Mouse (Mus musculus) ovary, postnatal 14 days (tissue): ENCODE measurements at regions not wholly inside any gene's neighbourhood (a gene's known extent, or its start where the extent isn't known, plus 50 kb on each side); places are given as distances from the start of the nearest gene placed in this dataset.

ENCODE experiments used
- DNase-seq: peaks from one replicate; pipeline ENCODE4 v3.0.0; 2022; ENCODE audit warnings: low spot score

DNA sequence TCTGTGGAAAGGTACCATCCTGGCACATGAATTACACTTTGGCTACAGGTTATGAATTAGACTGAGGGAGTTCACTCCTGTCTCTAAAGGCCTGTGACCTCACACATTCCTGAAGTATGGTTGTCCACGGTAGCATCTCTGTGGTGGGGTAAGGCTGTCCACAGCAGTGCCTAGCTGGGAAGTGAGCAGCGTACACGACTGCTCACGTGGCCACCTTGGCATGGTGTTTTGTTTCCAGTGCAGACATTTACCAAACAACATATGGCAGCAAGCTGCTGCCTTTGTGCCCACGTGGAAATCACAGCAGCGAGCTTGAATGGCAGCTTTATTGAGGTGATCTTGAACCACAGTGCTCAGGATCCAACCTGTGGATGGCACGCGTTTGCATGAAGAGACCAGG lies 140.7 kb upstream of the A230072I06Rik start:
- no peak for DNase-seq

DNA sequence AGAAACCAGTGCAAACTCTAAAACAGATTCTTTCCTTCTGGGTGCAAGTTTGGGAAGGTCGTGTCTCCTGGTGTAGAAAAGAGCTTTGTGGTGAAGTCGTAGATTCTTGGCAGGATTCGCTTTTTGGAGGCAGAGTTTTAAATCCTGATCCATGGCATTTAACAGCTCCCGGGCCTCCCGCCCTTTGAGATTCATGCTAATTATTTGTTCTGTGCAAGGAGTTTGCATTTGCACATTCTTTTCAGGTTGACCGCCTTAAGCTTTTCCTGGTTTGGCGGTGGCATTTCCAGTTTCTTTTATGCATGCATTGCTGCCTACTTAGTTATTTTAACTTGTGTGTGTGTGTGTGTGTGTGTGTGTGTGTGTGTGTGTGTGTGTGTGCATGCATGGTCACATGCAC lies 126.9 kb upstream of the A230072I06Rik start:
- no peak for DNase-seq

DNA sequence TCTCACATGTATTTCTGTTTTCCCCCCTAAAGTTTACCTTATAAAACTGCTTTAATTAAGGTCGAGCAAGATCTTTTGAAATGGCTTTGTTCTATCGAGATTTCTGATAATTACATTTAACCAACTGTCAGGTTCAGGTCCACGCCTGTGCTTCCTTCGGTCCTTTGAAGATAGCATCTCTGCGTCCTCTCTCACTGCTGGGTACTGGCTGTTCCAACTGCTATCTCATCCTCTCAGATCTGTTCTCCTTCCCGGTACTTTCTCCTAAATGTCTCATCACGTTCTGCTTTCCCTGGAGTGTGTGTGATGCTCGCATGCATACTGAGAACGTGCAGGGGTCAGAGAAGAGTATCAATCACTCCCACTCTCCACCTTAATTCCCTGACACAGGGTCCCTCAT lies 125.8 kb upstream of the A230072I06Rik start:
- no peak for DNase-seq

DNA sequence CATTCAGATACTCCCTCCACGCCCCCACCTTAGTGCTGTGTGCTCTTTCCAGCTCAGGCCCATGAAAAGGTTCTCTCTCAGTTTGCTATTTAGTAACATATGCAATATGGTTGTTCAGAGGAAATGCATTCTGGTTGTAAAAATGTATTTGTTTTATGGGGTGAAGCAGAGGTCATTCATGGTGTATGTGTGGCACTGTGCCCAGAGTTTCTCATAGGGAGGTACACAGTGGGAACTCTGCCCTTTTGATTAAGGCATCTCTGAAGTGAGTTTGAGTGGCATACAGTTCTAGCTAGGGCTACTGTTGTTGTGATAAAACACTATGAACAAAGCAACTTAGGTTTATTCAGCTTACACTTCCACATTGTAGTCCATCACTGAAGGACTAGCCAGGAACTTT lies 121.7 kb upstream of the A230072I06Rik start:
- no peak for DNase-seq

DNA sequence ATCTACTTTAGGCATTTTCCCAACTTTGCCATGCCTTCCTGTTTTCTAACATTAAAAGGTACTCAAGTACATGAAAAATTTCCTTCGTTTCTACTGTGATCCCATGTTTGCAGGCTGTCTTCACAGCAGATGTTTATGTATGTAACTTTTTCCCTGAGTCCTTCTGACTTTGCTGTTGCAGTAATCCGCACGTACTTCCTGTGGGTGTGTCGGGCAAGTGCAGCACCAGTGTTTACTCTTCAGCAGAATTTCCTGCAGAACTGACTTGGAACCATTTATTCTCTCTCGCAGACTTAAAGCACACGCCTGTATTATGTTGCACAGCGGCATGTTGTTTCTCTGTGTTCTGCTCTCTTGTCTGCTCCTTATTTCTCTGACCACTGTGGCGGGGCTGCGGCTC lies 120.4 kb upstream of the A230072I06Rik start:
- no peak for DNase-seq

DNA sequence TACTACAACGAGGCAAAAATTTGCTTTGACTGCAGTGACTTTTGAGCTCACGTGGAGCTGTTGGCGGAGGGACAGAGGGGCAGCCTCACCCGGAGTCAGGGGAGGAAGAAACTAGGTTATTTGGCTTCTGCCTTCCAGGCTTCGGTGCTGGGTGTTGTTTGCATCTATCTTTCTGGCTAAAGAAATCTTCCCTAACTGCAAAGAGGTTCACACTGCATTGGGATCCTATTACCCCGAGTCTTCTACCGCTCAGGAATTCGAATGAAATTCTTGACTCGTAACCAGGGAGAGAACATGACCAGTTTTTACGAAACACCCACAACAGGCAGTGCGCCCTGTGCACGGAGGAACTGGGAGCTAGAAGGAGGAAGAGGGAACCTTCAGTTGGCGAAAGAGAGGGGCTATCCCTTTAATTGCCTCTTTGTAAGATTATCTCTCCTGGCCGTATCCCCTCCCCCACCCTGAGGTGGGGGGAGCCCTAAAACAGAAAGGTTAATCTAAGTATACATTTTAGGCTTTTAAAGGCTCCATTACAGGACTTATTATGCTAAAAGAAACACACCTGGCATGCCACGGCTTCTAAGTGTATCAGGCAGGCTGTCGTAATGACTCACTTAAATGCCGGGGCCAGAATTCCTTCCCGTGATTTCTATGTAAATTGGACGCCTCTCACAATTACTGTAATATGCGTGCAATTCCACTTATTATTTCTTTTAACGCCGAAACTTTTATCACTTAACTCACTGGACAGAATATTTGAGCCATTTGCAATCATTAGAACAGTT lies 115.5 kb upstream of the A230072I06Rik start:
- DNase-seq, result no peak

DNA sequence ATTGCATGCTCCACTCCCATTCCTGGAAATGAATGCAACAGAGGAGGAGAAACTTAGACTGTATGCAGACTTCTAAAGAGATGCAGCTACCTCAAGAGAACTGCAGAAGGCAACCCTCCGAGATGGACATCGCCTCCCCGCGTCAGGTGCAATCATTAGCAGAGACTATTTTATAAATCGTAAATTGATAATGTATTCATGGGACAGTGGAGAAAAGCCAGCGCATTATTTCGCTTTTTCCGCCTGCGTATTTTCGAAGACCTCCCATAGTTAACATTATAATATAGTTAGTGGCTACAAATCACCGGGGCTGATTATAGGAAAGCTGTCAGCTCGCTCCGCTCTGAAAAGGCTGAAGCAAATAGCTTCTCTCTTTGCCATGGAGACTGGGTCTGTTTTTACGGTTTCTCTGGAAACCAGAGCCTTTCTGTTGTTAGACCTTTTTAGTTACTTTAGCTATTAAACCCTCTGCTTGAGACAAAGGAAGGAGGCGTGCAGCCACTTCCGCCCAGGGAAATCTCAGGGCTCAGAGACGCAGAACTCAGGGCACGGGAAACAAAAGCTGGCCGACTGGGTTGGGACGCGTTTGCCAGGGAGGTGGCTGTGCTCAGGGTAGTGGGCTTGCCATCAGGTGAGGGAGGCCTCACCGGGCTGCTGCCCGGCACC lies 113.0 kb upstream of the A230072I06Rik start:
- DNase-seq, result no peak

DNA sequence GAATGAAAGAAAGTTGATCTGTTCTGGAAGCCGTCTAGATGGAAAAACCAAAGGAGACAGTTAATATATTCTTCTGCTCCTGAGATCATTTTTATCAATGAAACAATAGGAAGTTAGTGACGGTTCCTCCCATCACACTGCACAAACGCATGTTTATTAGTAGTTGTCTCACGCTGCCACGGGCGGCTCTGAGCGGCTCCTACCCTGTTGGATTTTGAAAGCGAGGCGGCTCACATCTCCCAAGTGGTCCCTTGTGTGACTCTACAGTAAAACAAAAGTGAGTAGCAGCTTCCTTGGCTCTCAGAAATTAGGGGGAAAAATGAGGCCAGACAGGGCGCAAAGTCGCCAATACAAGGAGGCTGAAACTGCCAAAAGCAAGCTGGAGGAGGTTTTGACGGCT lies 106.8 kb upstream of the A230072I06Rik start:
- DNase-seq, result no peak

DNA sequence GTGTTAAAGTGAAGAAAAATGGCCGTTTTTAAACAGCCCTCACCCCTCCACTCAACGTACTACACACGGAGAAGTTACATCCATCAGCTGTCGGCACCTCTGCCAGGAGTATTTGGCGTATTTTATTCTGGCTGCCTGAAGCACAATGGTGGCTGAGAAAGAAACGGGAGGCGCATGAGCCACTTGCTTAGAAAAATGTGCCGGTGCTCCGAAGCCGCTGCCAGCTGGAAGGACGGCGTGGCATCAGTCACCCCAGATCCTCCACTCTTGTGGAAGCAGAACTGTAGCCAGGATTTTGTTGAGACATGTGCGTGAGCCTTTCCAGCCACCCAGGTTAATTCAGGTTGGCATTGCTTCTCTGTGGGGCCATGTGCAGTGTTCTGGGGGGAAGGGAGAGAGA lies 103.1 kb upstream of the A230072I06Rik start:
- DNase-seq, result no peak

DNA sequence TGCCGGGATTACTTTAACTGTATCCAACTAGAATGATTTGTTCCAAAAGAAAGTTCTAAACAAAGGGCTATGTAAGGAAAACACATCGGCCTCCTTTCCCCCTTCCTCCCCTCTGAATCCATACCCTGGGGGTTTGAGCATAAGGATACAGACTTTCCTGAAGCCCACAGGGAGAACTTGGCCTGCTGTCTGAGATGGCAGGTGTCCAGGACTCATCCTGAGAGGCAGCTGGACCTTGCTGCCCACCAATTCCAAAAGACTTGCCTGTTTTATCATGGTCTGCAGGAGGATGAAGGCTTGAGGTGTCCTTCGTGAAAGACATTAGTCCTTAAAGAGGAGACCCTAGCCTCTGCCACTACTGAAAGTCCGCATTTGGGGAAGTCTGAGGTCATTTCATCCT lies 94.0 kb upstream of the A230072I06Rik start:
- no peak for DNase-seq

DNA sequence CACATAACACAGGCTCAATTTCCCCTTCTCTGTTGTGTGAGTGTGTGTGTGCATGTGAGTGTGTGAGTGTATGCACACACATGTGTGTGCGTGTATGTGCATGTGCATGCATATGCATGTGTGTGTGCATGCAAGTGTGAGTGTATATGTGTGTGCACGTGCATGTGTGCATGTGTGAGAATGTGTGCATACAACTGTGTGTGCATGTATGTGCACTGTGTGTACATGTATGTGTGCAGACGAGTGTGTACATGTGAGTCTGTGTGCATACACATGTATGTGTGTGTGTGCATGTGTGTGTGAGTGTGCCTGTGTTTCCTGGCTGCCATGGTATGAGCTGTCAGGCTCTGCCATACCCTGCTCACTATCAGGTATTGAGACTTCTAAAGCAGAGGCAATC lies 91.3 kb upstream of the A230072I06Rik start:
- DNase-seq, result no peak

DNA sequence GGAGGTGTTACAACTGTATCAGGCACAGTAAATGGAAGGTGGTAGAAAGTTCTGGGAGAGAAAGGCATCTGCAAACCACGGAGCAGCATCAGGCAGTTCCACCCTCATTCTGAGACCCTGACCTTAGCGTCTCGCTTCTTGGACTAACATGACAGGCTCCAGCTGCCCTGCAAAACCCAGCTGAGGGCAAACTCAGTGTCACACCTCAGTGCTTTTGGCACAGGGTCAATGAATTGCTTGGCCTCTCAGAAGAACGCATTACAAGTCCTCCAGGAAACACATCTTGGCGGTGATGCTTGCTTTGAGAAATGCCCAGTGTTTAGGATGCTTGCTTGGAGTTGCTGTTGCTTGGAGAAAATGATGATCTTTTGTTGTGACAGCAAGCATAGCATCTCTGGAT lies 90.2 kb upstream of the A230072I06Rik start:
- no peak for DNase-seq

DNA sequence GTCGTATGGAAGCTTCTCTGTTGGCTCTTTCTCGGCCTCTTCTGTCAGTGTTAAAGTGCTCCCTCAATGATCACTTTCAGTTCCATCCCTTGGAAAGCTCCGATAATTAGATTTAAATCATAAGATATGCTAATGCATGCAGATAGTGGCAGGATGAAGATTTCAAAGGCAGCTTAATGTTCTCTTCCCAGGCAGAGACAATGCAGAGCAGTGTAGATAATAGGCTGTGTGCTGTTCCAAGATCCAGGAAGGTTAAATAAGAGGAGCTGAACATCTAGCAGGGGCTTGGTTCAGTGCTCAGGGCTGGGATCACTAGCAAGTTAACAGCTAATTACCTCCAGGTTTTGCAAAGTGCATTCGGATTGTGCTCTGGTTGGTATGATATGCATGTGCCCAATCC lies 89.7 kb upstream of the A230072I06Rik start:
- DNase-seq, result no peak

DNA sequence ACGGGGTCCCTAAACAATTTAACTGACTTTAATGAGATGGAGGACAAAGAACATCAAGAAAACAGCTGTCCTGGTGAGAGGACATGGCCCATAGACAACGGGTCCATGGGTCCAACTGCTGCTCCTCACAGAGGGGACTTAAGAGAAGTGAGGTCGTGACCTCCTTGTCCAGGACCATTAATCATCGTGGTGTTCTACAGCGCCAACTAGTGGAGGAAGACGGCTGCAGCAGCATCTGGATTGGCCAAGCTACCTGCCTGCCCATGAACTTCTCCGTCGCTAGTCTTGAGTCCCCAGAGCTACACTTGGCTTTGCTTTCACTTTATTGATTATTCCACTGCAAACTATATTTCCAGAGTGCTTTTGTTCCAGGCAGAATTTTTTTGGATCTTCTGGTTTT lies 86.6 kb upstream of the A230072I06Rik start:
- DNase-seq, result no peak

DNA sequence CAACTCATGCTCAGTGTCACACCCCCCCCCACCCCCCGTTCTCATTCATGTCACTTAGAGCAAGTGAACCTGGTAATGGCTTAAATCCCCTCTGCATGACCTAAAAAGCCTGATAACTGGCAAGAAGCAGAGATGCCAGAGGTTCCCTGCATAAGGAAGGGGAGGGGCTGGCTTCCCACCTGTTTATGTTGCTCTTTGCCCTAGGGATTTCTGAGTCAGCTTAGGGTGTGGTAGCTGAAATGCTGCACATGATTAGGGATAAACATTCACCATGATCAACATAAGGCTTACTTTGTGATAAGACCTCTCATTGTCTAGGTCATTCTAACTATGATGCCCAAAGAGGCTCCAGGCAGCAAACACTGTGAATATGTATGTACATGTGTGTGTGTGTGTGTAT lies 72.7 kb upstream of the A230072I06Rik start:
- DNase-seq, result no peak

DNA sequence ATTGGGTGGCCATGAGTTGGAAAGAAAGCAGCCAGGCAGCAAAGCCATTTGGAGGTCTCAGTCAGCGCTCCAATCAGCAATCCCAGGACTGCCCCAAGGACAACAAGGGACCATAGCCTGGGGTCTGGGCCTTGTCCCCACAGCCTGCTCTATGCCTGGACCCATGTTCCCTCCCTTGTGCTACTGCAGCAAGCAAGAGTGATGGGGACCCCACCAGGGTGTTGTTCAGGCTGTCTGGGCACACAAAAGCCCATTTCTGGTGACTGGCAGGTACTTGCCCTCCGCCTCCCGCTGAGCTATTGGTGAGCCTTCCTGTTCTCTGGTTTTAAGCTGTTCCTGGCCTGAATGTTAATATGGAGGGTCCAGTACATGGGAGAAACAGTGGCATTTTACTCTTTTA lies 71.2 kb upstream of the A230072I06Rik start:
- no peak for DNase-seq

DNA sequence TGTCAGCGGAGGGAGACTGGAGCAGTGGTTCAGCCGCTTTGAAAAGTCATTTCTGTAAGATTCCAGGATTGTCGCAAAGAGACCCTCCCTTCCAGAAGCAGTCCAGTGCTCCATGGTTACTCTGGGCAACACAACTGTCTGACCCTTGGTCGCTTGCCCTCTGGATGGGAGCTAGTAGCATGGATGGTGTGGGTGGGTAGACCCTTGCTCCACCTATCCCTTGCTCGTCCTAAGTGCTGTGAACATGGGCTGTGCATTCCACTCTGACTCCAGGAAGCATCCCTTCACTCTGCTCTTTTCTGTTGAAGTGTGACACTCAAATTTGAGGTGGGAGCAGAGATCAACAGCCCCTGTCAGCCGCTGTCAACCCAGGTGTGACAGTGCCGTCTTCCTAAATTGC lies 64.8 kb upstream of the A230072I06Rik start:
- no peak for DNase-seq

DNA sequence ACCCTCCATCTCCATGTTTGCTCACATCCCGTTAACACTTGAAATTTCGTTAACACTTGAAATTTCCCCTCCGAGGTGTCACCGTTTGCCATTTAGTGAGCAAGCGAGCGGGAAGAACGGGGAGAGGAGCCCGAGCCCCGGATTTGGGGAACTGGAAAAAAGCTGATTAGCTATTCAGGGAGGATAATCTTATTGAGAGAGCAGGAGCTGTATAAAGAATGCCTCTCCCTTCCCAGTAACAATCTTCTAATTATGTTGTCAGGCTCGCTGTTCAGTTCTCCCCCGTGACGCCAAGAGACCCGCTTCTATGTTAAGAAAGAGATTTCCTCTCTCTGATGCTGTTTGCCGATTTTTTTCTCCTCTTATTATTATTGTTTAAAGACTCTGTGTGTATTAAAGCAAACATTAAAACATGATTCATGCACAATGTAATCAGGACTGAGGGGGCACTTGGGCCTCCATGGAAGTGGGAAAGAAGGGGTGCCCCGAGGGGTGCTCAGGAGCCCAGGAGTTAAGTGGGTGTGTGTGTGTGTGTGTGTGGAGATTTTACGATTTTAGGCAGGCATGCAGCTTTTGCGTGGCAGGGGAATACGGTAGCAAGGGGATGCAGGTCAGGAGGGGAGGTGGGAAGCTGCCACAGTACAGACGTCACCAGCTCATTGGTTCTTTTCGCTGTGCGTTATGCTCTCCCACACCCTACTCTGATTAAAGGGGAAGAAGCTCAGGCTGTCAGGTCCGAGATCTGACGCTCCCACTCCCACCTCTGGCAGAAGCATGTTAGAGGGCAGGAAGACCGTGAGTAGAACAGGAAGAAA lies 64.2 kb upstream of the A230072I06Rik start:
- no peak for DNase-seq

DNA sequence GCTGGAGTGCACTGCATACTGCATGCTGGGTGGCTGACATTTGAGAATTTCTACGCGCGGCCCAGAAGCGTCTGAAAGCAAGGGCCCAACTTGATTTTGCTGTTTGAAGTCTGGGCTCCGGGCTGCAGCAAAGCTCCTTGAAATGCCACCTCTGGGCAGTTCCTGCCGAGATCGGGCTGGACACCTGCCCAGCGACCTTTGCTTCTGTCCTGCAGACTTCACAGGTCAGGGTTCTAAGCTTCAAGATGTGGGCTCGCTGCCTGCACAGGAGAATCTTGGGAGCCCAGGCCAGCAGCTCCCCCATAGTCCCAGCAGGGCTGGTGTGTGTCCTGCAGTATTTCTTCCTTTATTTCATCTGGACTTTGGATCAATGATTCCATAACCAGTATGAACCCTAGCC lies 57.1 kb upstream of the A230072I06Rik start:
- no peak for DNase-seq

DNA sequence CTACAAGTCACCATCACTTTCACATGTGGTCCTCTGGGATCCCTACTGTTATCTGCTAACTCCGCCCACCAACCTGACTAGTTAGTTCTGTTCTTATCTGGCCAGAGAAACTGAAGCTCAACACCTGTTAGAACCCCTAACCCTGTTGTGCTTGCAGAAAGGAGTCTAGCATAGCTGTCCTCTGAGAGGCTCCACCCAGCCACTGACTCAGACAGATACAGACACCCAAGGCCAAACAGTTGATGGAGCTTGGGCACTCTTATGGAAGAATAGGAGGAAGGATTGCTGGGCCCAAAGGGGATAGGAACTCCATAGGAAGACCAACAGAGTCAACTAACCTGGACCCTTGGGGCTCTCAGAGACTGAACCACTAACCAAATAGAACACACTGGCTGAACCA lies 55.2 kb upstream of the A230072I06Rik start:
- DNase-seq, result no peak
